Mouse (Mus musculus) Patski (cell line): Measurements from ENCODE around the gene Cdkn1b. TPM values are rescaled to one million over a fixed set of nuclear protein-coding genes. Genes with fewer than 3 reads are reported as not detected.

ENCODE experiments used
- ATAC-seq: fragments of 100-300 bp; one replicate; pipeline ENCODE4 v1.8.0; 2021
- CTCF ChIA-PET: fragments of 350-600 bp; sonication (Branson Sonifier 250); formaldehyde crosslinking; loops from one replicate; lab custom pipeline; 2022; ENCODE audit warnings: inconsistent platforms; lab: Charles Lee
- POLR2A ChIA-PET: fragments of 350-600 bp; sonication (Branson Sonifier 250); formaldehyde crosslinking; loops from one replicate; lab custom pipeline; 2022; ENCODE audit warnings: antibody characterized with exemption, inconsistent platforms; lab: Charles Lee
- DNase-seq: peaks from one replicate; pipeline ENCODE4 v3.0.0-alpha.2; 2011; ENCODE audit warnings: low read depth, low spot score
- H3K27me3 ChIP-seq: fragments of 371-371 bp; one replicate; pipeline ENCODE4 v1.5.1; 2021
- CTCF ChIP-seq: fragments of 100-300 bp; IDR thresholded peaks from one replicate; pipeline ENCODE4 v1.5.1; 2021
- in situ Hi-C: fragments of 300-500 bp; cut with MboI; formaldehyde crosslinking; loops from 3 replicates; pipeline ENCODE4 v1.11.1; 2018; ENCODE audit warnings: low pct_unique_long_range_greater_than_20kb, mixed read lengths
- polyA plus RNA-seq: library from polyadenylated mRNA; unstranded; gene quantifications from one replicate; pipeline ENCODE4 v1.2.3, GENCODE M21; 2021

The Cdkn1b gene
- polyA plus RNA-seq, 1 experiment from 2014 or later: 76.0 TPM

DNA sequence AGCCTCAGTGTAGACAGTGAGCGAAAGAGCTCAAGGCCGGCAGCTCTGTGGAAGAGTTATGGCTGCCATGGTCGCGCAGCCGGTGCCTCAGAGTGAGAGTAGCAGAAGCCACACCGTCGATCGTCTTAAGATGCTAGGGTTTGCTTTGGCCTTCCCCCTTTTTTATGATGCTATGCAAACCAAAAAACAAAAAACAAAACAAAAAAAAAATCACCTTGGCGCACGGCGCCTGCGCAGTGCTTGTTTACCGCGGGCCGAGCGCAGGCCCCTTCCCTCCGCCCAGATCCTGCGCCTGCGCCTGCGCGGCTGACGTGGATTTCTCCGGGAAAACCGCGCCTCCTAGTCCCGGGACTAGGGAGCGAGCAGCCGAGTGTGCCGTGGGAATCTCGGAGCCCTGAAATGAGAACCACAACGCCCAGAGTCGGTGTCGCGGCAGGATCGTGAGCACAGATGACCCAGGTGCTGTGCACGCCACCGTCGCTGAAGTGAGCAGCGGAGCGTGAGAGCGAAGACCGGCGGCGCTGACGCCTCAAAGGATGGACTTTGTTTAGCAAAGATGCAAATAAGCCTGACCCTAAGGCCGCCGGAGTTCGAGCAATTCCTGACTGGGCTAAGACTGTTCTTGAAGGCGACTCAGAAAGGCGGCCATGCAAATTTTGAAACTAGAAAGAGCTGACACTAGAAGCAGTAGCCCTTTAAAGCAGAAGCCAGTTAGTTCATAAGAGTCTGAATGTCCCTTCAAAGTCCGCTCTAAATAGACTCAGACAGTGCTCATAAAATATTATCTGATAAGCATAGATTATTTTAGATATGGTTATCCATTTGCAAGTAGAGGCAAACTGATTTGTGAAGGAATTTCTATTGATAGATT, 21.9 kb upstream of the Cdkn1b start, which contains the start of gene Gpr19:
Gene Gpr19, minus strand, starts transcription at position 484 of the 871 bp plus-strand sequence.
- ChIA-PET CTCF (interaction anchor here (1.1 to 2.3 kb wide), 4 partner anchors 10 to 31 kb away, joined by 3 to 8 read pairs (median 4); partner anchors contain the start of gene Cdkn1b), POLR2A (interaction anchor here (0.6 to 2.5 kb wide), 5 partner anchors 21 to 47 kb away, joined by 3 to 8 read pairs (median 4); partner anchors contain the start of gene Cdkn1b)
- in situ Hi-C loops: no loop called here
- DNase-seq (peak; percentile 71), ATAC-seq (peak; percentile 85)
- no peak for TF ChIP-seq CTCF
- no peaks in the 10 kb centered on the region for H3K27me3 ChIP-seq

DNA sequence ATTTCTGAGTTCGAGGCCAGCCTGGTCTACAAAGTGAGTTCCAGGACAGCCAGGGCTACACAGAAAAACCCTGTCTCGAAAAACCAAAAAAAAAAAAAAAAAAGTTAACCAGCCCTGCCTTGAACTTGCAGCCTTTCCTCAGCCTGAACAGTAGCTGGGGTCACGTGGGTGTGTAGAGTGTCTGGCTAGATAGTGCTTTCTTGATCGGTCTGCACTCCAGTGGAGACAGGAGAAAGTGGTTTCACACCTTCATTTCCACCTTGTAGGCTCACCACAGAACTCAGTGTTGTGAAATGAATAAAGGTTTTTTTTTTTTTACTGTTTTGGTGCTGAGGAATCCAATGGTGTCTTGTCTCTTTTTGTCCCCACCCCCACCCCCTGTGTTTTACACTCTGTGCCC, 16.8 kb upstream of the Cdkn1b start:
- no peak for TF ChIP-seq CTCF
- in situ Hi-C loops: no loop called here
- no peaks in the 10 kb centered on the region for H3K27me3 ChIP-seq
- ChIA-PET CTCF (interaction anchor here (1.3 kb wide), 1 partner anchor 16 kb away, joined by 3 read pairs; the partner anchor contains the start of gene Cdkn1b), POLR2A (interaction anchor here (0.6 to 0.7 kb wide), 2 partner anchors 45 to 150 kb away, joined by 3 read pairs; no protein-coding TSS in a partner anchor)
- DNase-seq (no peak), ATAC-seq (no peak)

DNA sequence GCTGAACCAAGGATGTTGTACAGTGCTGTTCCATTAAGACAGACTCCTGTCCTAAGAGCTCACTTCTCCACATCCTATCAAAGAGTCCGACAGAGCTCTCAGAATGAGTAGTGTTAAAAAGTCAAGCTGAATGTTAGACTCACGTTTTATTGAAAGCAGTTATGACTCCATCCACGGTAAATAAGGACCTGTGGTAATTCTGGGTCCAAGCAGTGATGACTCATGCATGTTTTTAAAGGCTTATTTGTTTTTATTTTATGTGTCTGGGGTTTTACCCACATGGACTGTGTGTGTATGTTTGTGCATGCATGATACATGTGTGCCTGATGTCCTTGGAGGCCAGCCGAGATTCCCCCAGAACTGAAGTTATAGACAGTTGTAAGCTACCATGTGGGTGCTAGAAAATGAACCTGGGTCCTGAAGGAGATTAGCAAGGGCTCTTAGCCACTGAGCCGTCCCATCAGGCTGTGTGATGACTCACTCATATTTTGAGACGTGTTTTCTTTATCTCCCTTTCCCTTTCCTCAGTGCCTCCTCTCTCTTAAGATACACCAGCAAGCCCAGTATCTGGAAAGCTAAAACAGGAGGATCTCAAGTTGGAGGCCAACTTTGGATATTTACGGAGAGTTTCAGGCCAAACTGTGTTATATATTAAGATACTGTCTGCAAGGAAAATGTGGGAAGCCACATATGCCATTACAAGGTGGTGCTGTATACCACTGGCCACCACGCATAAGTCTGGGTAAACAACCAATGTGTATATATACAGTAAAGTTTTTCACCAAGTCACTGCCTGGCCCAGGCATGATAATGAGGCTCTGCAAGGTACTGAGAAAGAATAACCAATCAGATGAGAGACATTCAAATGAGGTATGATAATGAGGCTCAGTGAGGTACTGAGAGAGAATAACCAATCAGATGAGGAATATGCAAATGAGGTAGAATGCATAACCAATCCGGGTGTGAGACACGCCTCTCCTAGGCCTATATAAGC, 16.0 kb upstream of the Cdkn1b start:
- DNase-seq: peak; percentile 6
- ChIA-PET CTCF (interaction anchor here (1.3 kb wide), 1 partner anchor 15 kb away, joined by 3 read pairs; the partner anchor contains the start of gene Cdkn1b), POLR2A (no interaction called here)
- no peaks in the 10 kb centered on the region for H3K27me3 ChIP-seq
- ATAC-seq: no peak
- TF ChIP-seq CTCF: no peak
- in situ Hi-C loops: no loop called here

- POLR2A ChIA-PET: interaction anchor here (0.7 kb wide), 1 partner anchor 22 kb away, joined by 3 read pairs; no protein-coding TSS in a partner anchor
- no peaks in the 10 kb centered on the region for H3K27me3 ChIP-seq
- in situ Hi-C loops: no loop called here
- peak; percentile 6 for DNase-seq
- TF ChIP-seq CTCF: no peak
- CTCF ChIA-PET: no interaction called here
- ATAC-seq: peak; percentile 84
These were observed 14.4 kb upstream of the Cdkn1b start for GRCm38 (mm10) chr6:134905811-134906210.

- no peak for ATAC-seq
These were observed 5.7 kb upstream of the Cdkn1b start for GRCm38 (mm10) chr6:134914523-134914922.

DNA sequence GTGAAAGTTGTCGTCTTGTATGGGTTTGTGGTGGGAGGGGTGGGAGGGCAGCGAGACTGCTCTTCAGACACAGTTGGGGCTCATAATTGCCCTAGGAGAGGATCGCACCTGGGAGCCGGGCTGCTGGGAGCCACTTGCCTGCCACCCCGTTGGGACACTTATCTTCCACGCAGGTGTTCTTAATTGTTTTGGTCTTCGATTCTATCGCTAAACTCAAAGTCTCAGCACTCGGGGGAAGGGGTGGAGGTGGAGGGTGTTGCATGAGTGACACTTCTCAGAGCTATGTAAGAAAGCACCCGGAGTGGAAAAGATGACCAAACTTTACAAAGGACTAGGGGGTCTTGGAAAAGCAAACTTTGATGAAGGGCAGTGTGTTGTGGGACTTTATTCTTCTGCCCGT, 3.6 kb upstream of the Cdkn1b start:
- ChIA-PET POLR2A (interaction anchor here (0.9 to 1.1 kb wide), 2 partner anchors 15 to 21 kb away, joined by 3 to 5 read pairs; no protein-coding TSS in a partner anchor), CTCF (no interaction called here)
- no peak for TF ChIP-seq CTCF
- DNase-seq (no peak), ATAC-seq (no peak)
- in situ Hi-C loops: no loop called here
- no peaks in the 10 kb centered on the region for H3K27me3 ChIP-seq

More at GRCm38 (mm10) chr6:134914523-134914922, 5.7 kb upstream of the Cdkn1b start:
- CTCF ChIA-PET: no interaction called here
- POLR2A ChIA-PET: no interaction called here
- in situ Hi-C loops: no loop called here
- DNase-seq: no peak
- H3K27me3 ChIP-seq: no peaks in the 10 kb centered on the region
- TF ChIP-seq CTCF: no peak

GRCm38 (mm10) chr6:134917087-134917486, 3.1 kb upstream of the Cdkn1b start:
- CTCF ChIA-PET: interaction anchor here (0.7 kb wide), 1 partner anchor 22 kb away, joined by 3 read pairs; no protein-coding TSS in a partner anchor
- POLR2A ChIA-PET: interaction anchor here (0.9 to 1.1 kb wide), 2 partner anchors 14 to 20 kb away, joined by 3 to 5 read pairs; no protein-coding TSS in a partner anchor
- no peak for ATAC-seq
- TF ChIP-seq CTCF: no peak
- DNase-seq: no peak
- in situ Hi-C loops: no loop called here
- H3K27me3 ChIP-seq: no peaks in the 10 kb centered on the region

DNA sequence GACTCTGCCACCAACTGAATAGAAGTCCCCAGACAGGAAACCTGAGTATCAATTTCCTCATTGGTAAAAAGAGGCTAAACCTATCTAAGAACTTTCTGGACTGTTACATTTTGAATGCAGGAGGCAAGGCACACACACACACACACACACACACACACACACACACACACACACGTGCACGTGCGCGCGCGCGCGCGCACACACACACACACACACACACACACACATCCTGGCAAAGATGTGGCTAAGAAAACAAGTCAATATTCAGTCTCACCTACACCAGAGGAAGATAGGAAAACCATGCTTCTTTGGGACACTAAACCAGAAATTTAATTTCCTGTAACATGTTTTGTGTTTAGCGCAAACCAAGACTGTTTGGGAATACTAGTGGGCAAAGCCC, 1.4 kb upstream of the Cdkn1b start:
- TF ChIP-seq CTCF: no peak
- ChIA-PET POLR2A (interaction anchor here (2.1 to 2.6 kb wide), 2 partner anchors 11 to 19 kb away, joined by 7 to 8 read pairs; no protein-coding TSS in a partner anchor), CTCF (interaction anchor here (0.7 to 2.8 kb wide), 4 partner anchors 15 to 65 kb away, joined by 3 to 12 read pairs (median 3); no protein-coding TSS in a partner anchor)
- DNase-seq: no peak
- no peak for ATAC-seq
- in situ Hi-C loops: no loop called here
- no peaks in the 10 kb centered on the region for H3K27me3 ChIP-seq

- ATAC-seq: peak; percentile 36
- DNase-seq: no peak
- CTCF ChIA-PET: interaction anchor here (0.7 to 2.8 kb wide), 5 partner anchors 16 to 64 kb away, joined by 3 to 12 read pairs (median 3); partner anchors contain the start of gene Gpr19
These were observed 551 bp upstream of the Cdkn1b start for GRCm38 (mm10) chr6:134919511-134920189.

More at GRCm38 (mm10) chr6:134919511-134920189, 551 bp upstream of the Cdkn1b start:
- TF ChIP-seq CTCF: no peak
- POLR2A ChIA-PET: interaction anchor here (0.9 to 2.6 kb wide), 3 partner anchors 9 to 20 kb away, joined by 5 to 8 read pairs (median 7); no protein-coding TSS in a partner anchor
- no peaks in the 10 kb centered on the region for H3K27me3 ChIP-seq
- in situ Hi-C loops: loop anchor here (10.0 kb wide), 1 partner anchor 1885 kb away; the partner anchor contains the start of genes H2afj and Hist4h4
